Mouse (Mus musculus) naive thymus-derived CD4-positive, alpha-beta T cell, adult 2 months (primary cell): ENCODE results near the gene 1500009C09Rik.

ENCODE experiments used
- DNase-seq: peaks from one replicate; pipeline ENCODE4 v3.0.0-alpha.2; 2011; ENCODE audit warnings: low read depth

The 1500009C09Rik gene

GRCm38 (mm10) chr15:82247131-82247776, 4.9 kb upstream of the 1500009C09Rik start:
- DNase-seq: no peak

GRCm38 (mm10) chr15:82251579-82251978, 618 bp upstream of the 1500009C09Rik start:
- peak; percentile 40 for DNase-seq

GRCm38 (mm10) chr15:82255248-82255647, 3.1 kb downstream of the 1500009C09Rik start:
- no peak for DNase-seq

DNA sequence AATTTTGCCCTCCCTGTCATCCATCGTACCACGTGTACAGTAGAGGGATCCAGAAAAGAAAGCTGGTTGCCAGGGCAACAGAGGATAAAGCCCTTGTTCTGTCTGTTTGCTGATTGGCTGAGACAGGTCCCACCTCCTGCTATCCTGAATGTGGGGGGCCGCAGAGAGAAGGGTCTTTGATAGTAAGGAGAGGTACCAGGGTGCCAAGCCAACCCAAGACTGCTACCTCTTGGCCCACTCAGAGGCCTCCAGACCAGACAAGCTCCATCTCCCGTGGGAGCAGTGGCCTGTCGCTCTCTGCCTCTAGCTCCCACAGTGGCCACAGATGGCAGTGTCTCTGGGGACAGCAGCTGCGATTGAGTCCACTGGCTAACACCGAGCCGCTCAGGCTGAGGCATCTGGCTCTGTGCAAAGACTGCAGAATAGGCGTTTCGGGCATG, 3.8 kb downstream of the 1500009C09Rik start:
- no peak for DNase-seq

- DNase-seq: peak; percentile 80
Measured at GRCm38 (mm10) chr15:82259510-82259909, 7.3 kb downstream of the 1500009C09Rik start.

DNA sequence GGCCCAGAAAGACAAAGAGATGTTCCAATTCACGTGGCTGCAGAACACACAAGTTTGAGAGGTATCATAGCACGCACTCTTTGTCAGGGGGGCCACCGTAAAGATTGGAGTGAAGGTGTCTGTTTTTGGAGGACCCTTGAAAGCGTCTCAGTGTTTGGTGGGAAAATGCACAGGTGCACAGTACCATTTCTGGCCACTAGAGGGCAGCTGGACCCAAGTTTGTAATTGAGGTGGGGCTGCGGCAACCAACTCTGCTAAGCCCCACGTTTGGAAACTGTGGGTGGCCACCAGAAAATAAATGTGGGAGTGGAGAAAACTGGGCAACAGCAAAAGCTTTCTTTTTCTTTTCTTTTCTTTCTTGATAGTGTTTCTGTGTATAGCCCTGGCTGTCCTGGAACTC, 14.2 kb downstream of the 1500009C09Rik start:
- peak; percentile 80 for DNase-seq

DNA sequence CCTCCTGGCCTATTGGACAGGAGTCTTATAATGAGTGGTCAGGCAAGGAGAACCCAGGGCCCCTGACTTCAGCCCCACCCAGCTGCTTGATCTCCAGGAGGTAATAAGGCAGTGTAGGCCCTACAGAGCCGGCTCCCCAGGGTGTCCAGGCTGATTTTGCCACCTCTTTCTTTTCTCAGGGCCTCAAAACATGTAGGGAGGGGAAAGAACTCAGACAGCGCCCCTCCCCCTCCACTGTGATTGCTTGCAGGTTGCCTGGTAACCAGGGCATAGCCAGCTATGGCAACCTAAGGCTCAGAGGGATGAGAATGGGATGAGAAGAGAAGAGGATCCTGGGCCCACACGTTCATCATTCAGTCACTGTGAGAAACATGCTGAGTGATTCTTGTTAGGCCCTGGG, 16.0 kb downstream of the 1500009C09Rik start:
- DNase-seq: no peak

DNA sequence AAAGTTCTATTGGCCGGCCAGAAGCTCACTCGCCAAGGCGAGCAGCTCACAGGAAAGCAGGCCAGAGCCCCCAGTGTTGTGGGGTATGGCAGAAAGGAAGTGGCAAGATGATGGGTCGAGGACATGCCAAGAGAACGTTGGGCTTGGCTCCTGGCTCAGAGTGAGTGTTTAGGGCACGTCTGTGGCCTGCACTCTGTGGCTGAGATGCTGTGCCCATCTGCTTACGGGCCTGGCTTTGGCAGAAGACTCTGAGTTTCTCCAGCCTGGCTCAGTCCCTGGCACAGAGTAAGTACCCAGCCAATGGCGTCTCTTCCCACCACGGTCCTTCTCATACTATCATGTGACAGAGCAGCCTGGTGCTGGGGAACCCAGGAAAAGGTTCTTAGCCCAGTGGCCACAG, 16.6 kb downstream of the 1500009C09Rik start:
- no peak for DNase-seq

GRCm38 (mm10) chr15:82271201-82271600, 19.0 kb downstream of the 1500009C09Rik start:
- DNase-seq: peak; percentile 61

- no peak for DNase-seq
Measured at GRCm38 (mm10) chr15:82272295-82272694, 20.1 kb downstream of the 1500009C09Rik start.

- no peak for DNase-seq
Measured at GRCm38 (mm10) chr15:82274593-82274926, 22.4 kb downstream of the 1500009C09Rik start, which contains the start of gene Sept3. TSS of gene Sept3 (plus strand) at chr15:82274893.

GRCm38 (mm10) chr15:82274927-82275901, 23.0 kb downstream of the 1500009C09Rik start:
- no peak for DNase-seq

- DNase-seq: no peak
Measured at GRCm38 (mm10) chr15:82277591-82277990, 25.4 kb downstream of the 1500009C09Rik start.

- DNase-seq: no peak
Measured at GRCm38 (mm10) chr15:82280638-82281037, 28.4 kb downstream of the 1500009C09Rik start.

- DNase-seq: no peak
Measured at GRCm38 (mm10) chr15:82286157-82286556, 34.0 kb downstream of the 1500009C09Rik start.

- no peak for DNase-seq
Measured at GRCm38 (mm10) chr15:82290252-82290651, 38.1 kb downstream of the 1500009C09Rik start.

- DNase-seq: no peak
Measured at GRCm38 (mm10) chr15:82292851-82293250, 40.7 kb downstream of the 1500009C09Rik start.

DNA sequence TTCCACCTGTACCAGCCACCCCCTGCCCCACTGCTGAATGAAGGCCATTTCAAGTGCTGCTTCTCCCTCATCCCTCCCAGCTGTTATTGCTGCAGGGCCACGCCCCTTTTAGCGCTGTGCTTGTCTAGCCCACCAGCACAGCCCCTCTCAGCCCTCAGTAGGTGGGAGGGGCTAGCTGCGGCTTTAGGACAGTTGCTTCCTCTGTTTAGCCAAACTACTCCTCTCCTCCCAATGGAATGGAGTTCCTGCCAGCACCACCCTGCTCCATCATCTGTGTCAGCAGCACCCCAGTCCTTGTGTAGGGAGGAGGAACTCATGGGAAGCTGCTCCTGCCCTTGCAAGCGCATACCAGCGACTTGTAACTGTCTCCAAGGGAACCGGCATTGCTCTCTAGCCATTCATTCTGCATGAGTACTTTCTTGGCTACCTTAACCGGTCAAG, 41.1 kb downstream of the 1500009C09Rik start:
- no peak for DNase-seq

DNA sequence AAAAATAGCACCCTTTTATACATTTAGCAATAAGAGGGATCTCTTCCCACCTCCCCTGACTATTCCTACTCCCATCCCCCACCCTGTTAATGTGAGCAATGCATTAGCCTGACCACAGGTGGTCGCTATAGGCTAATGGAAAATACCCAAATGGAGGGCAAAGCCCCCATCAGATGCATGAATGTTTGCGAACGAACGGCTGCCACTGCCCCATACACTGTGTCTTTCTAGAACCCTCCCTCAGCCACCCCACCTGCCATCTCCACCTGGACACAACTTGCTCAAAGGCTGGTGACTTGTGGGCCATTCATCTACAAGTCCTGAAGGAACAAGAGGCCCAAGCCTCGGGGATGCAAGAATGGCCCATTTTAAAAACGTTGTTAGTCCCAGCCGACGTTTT, 41.9 kb downstream of the 1500009C09Rik start:
- DNase-seq: peak; percentile 10

DNA sequence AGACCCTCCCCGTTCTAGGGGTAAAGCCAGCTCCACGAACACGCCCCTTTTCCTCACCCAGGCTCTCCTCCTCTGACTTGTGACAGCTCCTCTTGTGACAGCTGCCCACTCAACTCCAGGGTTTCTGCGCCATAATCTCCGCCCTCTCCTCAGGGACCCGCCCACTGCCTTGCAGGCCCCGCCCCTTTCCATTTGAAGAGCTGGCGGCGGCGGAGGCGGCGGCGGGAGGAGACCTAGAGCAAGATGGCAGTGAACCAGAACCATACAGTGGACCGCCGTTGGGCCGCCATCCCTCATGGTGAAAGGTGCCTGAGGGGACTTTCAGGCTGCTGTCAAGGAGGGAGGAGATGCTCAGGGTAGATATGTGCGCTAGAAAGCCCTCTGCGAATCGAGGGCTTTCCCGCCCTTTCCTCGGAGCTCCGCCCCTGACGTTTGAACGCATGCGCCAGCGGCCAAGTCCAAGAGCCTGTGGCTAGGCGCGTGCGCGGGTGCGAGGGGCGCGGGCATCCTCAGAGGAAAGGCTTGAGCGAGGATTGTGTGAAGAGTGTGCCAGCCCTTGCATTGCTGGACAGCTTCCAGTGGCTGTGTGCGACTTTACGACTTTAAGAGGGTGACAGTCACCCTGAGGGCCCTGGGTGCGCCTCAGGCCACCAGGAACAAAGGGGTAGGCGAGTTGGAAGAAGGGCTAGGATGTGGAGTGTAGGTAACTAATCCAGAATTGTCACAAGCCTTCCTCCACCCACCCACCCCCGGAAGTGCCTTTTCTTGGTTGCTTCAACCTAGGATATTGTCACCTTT, 46.8 kb downstream of the 1500009C09Rik start, which contains the start of gene Wbp2nl:
Wbp2nl (plus strand) TSS at position 191 of the 798 bp plus-strand sequence.
- no peak for DNase-seq

DNA sequence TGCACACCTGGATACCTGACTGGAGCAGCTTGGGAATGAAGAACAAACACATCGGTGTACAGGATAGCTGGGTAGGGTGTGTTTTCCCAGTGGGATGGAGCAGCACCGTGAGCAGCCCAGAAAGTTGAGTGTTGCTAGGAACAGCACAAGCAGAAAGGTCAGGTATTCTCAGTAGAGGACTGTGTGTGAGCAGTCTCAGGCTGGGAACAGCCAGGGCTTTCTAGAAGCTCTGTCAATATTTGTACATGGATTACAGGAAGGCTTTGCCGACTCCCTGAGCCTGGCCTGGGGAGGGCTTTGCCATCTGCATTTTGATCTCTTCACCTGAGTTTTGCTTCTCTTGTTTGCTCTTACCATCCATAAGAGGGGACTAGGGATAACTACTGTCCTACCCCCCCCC, 54.9 kb downstream of the 1500009C09Rik start:
- no peak for DNase-seq

GRCm38 (mm10) chr15:82308416-82308815, 56.2 kb downstream of the 1500009C09Rik start:
- DNase-seq: no peak
